Mouse (Mus musculus) gastrocnemius, postnatal 14 days (tissue): Measurements from ENCODE around the gene Traf2. TPM values are rescaled to one million over a fixed set of nuclear protein-coding genes. Genes with fewer than 3 reads are reported as not detected.
"Not testable (repeated sequence)": the region's sequence is repeated elsewhere in the genome, so short reads cannot be mapped to it uniquely, and the experiment has no call there.

Source experiments
- DNase-seq: peaks from one replicate; pipeline ENCODE4 v3.0.0; 2021; ENCODE audit warnings: mixed read lengths
- intact Hi-C: fragments of 180-260 bp; cut with DNase I; formaldehyde crosslinking; loops from one replicate; pipeline ENCODE4 v1.15.1; 2025; ENCODE audit warnings: low total_unique reads
- total RNA-seq, 2 experiments: library from RNA; stranded (reverse); gene quantifications; 2 replicates each; pipeline ENCODE4 v1.2.3; 2021

Gene Traf2
- total RNA-seq, 2 experiments from 2014 or later: 9.7 to 13.3 TPM

DNA sequence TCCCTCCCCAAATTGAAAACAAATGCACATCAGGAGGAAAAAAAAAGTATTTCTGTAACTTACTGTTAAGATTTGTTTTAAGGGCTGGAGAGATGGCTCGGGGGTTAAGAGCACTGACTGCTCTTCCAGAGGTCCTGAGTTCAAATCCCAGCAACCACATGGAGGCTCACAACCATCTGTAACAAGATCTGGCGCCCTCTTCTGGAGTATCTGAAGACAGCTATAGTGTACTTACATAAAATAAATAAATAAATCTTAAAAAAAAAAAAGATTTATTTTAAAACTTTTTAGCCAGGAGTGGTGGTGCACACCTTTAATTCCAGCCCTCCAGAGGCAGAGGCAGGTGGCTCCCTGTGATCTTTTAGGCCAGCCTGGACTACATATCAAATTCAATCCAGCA, 8.7 kb upstream of the Traf2 start:
- intact Hi-C loops: not testable (repeated sequence)

DNA sequence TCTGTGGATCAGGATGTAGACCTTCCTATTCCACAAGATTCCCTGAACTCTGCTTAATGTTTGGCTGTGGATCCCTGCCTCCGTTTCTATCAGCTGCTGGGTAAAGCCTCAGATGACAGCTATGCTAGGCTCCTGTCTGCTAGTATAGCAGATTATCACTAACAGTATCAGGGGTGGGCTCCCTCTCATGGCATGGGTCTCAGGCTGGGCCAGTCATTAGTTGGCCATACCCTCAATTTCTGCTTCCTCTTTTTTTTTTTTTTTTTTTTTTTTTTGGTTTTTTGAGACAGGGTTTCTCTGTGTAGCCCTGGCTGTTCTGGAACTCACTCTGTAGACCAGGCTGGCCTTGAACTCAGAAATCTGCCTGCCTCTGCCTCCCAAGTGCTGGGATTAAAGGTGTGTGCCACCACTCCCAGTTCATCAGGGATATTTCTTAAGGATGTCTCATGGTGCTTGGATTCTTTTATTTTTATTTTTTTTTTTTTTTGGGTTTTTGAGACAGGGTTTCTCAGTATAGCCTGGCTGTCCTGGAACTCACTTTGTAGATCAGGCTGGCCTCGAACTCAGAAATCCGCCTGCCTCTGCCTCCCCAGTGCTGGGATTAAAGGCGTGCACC, 6.5 kb upstream of the Traf2 start:
- intact Hi-C loops: not testable (repeated sequence)

More for the DNA sequence above, 8.7 kb upstream of the Traf2 start:
- not testable (repeated sequence) for DNase-seq

DNA sequence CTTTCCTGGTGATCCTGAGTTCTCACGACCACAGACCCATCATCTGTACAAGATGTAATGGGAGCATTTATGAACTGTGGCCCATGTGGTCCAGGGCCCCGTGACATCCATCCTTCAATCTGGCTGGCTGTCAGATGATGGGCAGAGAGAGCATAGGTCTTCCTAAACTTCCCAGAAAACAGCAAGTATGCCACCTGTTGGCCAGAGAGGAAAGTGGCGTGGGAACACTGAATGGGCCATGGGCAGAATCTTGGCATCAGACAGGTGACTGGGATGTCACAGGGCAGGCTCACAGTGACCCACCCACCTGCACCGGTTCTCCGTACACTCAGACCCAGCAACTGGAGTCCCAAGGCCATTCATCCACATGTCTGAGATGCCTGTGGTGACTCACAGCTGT, 4.4 kb upstream of the Traf2 start:
- intact Hi-C loops: no loop called here
- DNase-seq: peak; percentile 45

More for the DNA sequence above, 6.5 kb upstream of the Traf2 start:
- not testable (repeated sequence) for DNase-seq

DNA sequence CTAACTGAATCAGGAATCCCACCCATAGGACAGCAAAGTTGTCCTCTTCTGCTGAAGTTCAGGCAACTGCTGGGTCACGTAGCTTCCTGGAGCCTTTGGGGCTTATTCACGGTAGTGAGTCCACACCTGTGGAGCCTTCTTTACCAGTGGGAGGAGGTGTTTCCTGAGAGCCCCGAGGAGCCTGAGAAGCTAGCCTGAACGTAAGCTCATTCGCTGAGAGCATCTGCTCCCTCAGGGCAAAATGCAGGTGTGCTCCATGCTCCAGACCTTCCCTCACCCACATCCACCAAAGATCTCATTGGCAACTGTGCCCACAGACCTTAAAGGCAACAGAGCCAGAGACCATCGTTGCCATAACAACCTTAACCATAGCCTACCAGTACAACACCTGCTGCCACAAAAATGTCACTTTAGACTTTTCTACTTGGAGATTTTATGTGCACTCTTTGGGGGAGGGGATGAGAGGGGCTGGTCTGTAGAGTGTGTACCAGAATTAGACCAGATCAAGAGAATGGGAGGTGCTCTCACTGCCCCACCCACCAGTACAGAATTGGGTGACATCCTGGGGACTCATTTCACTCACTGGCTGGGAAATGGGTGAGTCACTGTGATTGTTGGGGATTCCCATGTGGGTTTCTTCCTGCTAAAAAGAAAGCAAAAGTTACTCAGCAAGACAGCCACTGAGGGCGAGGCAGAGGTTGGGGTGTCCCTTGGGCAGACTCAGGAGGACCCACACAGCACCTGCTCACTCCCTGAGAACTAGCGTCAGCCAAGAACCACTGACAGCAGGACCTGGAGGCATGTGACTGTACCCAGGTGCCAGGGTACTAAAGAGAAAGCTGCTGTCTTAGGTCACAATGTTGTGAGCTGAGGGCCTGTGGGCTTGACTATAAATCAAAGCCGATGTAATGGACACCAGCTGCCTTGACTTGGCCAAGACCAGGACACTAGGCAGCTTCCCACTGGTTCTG, 2.6 kb upstream of the Traf2 start:
- intact Hi-C loops: loop anchor here (2.0 kb wide), 1 partner anchor 41 kb away; no protein-coding TSS in a partner anchor
- no peak for DNase-seq

DNA sequence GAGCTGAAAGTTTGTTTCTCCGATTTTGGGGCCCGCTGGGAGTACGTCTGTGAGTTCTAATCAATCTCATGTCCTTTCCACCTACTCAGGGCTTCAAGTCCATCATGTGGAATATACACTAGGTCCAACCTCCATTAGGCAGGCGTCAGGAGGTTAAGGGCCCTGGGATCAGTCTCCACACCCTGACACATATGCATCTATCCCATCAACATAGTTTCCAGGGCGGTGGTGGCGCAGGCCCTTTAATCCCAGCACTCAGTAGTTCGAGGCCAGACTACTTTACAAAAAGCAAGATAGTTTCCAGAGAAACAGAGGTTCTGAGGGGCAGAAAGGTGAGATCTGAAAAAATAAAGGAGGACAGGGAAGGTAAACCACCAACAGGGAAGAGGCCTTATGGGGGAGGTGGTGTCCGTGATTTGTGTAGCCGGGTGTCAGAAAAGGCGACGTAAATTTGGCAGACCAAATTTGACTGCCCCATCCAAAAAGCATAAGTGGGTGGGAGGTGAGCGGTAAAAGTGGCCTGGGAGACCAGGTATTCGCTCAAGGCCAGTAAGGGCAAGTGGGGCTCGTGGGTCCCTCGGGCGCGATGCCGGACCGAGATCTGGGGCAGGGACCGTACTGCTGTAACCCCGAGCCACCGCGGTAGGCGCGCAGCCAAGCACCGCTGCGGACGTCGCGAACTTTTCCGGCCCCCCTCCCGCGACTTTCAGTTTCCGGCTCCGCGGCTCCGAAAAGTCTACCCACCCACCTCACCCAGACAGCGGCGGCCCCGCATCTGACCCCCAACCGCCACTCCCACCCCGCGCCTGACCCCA, 537 bp downstream of the Traf2 start:
- intact Hi-C loops: no loop called here
- no peak for DNase-seq

DNA sequence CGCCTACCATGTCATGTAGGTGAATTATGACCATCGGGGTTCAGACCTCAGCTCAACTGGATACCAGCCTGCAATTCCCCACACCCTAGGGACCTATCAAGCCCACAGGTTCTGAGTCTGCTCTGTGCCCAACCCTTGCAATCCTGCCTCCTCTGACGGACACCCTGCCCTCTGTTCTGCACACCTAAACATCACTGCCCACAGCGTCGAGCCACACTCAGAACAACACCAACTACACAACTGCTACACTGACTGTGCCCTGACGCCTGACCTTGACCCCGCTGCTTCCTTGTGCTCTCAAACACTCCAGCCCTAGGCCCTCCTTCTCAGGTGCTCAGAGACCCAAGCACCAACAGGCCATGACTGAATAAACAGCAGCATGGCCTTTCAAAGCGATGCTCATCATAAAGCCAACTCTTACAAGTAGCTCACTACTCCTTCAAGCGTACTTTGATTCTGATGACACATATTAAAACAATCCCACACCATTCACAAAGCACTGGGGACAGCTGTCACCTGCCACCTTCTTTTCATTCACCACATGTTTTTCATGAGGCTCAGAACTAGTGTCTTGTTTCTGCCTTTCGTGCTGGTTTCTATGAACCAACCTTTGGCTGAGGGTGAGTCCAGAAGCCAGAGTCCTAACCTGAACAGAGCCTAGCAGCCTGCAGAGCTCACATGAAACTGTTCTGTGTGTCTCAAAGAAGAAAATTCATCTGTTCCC, 4.9 kb downstream of the Traf2 start:
- no peak for DNase-seq
- intact Hi-C loops: no loop called here

DNA sequence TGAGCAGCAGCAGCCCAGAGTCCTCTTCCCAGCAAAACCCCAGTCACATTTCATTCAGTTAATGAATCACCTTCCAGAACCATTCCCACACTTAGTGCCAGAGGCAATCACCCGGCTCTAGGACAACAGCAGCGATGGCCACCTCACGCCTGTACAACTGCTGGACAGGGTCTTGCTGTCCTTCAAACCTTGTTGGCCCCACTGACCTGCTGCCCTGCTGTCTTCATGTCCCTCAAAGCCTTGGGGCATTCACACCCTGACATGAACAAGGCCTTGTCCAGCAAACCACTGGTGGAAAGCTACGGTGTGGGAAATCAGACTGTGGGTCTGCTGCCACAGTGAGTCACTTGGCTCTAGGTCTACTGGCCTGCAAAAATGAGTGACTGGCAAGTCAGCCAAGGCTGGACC, 6.2 kb downstream of the Traf2 start:
- no peak for DNase-seq
- intact Hi-C loops: no loop called here

DNA sequence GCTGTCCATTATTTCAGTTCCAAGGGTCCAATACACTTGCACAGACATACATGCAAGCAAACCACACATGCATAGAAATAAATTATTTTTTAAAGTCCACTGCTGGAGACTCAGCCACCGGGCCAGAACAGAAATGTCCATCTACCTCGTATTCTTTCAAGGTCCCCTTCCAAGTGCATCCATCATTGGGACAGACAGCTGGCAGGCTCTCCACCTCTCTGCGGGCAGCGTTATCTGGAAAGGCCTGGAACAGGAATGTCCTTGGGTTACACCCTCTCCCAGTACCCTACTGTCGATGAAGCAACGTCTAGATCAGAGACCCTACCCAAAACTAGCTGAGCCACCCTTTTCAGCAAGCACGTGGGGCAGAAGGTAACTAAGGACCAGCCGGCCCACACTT, 10.2 kb downstream of the Traf2 start:
- DNase-seq: no peak
- intact Hi-C loops: no loop called here

DNA sequence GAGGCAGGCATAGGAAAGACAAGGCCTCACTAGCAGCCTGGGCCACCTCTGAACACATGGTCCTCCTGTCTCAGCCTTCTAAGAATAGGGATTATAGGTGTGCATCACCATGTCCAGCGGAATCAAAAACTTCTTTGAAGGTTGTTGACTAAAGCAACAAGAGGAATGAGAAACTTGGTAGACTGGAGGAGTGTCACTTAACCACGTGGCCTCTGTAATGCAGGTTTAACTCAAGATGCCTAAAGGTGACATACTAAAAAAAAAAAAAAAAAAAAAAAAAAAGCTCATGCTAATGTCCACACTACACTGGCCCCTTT, 11.9 kb downstream of the Traf2 start:
- intact Hi-C loops: no loop called here
- DNase-seq: no peak

DNA sequence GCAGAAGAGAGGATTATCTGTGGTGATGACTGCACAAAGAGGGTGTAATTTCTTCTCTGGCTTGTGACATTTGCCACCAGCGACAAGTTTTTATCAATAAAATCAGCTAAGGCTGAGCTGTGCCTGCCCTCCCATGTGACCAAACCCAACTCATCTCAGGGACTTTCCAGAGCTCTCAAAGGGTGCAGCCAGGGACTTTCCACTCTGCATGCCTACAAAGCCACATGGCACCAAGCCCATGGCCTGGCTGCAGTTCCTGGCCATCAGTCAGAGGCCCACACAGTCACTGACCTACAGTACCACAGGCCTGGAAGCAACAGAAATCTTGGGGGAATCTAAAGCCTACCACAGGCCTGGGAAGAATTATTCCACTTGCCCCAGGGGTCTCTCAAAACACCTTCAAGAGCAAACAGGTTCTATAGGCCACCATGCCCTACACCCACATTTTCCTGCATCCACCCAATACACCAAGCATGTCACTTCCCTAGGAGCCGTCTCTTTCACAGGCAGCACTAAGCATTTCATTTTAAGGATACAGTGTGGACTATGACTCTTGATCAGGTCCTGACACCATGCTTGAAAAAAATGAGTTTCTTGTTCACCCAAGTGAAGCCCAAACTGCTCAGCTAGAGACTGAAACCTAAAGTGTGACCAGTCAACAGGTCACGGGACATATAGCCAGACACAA, 12.4 kb downstream of the Traf2 start:
- peak; percentile 89 for DNase-seq
- intact Hi-C loops: no loop called here

DNA sequence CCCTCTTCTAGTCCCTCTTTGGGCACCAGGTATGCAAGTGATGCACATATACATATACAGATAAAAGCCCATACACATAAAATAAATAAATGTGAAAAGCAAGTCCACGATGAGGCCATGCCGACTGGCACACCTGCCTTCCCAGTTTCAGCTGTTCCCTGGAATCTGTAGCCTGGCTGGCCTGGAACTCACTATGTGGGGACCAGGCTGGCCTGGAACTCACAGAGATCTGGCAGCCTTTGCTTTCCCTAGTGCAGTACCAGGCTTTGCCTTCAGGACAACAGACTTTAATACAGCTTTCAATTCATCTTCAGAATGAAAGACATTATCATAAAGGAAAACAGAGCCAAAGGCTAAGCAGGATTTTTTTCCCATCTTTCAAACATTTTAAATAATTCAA, 13.0 kb downstream of the Traf2 start:
- DNase-seq: no peak
- intact Hi-C loops: no loop called here

DNA sequence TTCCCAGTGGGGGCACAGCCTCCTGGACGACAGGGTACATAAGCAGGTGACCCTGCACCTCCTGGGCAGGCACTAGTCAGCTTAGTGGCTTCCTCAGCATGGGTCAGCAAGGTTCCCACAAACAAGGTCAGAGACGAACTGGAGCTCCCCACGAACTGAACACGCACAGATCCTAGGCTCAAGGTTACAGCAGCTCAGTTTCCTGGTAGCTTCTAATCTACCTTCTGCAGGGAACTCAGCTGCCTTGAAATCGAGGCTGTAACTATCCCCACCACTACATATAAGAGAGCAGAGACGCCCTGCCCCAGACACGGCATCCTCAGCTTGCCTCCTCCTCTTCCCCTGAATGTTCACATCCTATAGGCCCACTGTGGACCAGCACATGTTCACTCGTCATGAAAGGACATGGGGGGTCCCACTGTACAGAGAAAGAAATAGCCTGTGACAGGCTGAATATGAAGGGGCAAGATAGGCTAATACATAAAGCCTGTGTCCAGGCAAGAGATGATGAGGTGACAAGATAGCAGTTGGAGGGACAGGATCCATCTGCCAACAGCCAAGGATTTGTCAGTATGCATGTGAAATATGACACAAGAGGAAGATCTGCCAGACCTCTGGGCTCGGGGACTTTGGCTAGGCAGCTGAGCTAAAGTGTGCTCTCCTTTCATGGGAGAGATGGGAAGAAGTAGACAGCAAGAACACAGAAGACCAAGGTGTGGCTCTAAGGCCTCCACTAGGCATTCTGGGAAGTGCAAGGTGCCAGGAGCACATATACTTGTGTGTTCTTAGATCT, 20.0 kb downstream of the Traf2 start:
- intact Hi-C loops: no loop called here
- DNase-seq: no peak

DNA sequence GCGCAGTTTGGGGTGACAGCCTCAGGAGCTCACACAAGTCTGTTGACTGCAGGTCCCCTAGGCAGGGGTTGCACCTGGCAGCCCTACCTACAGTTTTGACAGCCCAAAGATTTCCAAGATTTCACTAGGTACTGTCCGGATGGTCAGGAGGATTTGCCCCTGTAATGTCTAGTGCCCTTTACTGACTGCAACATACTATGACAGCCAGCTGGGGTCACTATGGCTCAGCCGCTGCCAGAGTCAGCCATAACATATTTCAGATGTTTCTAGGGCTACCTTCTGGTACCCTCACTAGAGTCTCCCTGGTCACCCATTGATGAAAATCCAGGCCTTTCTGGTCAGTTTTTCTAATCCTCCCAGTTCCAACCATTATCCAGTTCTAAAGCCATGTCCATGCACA, 36.8 kb downstream of the Traf2 start:
- DNase-seq: no peak
- intact Hi-C loops: loop anchor here (2.0 to 10.0 kb wide), 2 partner anchors 39 to 65 kb away; partner anchors contain the start of genes Mamdc4 and Phpt1

DNA sequence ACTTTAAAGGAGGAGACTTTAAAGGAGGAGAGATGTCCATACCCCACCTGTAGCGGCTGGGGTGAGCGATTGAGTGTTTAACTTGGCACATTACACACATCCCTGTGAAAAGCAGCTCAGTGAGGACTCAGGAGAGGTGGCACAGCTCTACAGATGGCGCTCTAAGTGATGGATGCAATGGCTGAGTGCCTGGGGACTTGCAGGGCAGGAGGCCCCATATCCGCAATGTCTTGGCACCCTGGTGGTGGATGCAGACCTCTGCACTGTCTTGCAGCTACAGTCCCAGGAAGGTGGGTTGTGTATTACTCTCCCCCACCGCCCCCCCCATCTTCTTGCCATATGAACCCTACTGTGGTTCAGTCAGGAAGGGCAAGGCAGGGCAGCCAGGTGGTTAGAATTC, 39.8 kb downstream of the Traf2 start:
- DNase-seq: no peak
- intact Hi-C loops: no loop called here

DNA sequence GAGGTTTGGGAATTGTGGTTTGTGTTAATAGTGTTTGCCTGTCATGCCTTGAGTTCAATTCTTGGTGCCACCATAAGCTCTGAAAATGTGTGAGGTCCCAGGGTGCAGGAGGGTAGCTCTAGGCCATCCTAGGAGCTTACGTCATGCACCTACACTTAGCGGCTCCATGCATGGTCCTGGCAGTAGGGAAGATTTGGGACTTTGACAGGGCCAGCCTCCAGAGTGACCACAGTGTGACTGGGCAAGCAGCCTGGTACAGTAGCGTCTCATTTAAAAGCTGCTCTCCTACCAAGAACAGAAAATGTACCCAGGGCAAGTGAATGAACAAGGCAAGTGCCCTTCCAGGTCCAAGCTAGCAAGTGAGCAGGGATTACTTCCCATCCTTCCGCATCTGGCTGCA, 40.9 kb downstream of the Traf2 start:
- intact Hi-C loops: no loop called here

DNA sequence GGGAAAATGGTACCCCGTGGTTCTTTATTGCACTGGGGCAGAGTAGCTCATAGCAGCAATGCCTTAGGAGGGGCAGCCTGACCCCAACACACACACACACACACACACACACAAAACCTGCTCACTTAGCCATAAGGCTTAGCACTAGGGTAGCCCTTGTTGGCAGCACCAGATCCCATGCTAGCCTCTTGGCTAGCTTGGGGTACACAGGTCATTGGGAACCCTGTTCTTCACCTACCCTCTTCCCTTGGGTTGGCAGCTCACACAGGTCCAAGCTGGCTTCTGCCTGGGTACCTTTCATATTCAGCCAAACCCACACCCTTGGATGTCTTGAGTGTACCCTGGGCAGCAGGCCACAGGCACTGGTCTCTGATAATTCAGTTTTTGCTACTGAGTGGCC, 41.7 kb downstream of the Traf2 start:
- intact Hi-C loops: no loop called here
- no peak for DNase-seq

More for the DNA sequence above, 40.9 kb downstream of the Traf2 start:
- DNase-seq: no peak

DNA sequence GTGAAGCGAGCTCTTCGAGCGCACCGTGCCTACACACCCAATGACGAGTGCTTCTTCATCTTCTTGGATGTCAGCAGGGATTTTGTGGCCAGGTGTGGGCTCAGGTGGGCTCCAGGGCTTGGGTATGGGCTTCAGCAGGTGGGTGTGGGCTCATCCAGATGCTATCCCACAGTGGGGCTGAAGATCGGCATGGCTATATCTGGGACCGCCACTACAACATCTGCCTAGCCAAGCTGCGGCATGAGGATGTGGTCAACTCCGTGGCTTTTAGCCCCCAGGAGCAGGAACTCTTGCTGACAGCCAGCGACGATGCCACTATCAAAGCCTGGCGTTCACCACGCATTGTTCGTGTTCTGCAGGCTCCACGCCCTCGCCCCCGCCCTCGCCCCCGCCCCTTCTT, 42.2 kb downstream of the Traf2 start:
- intact Hi-C loops: no loop called here
- DNase-seq: no peak

DNA sequence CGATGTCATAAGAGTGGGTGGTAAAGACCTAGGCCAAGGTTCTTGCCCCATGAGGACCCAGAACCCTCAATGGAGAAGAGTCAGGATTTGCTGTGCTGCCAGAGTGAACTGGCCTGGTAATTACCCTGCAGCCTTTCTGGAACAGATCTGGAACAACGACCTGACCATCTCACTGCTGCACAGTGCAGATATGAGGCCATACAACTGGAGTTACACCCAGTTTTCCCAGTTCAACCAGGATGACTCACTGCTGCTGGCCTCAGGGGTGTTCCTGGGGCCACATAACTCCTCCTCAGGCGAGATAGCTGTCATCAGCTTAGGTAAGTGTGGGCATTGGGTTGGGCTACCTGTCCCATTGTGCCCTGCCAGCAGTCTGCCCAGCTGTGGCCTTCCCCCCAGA, 44.0 kb downstream of the Traf2 start:
- no peak for DNase-seq
- intact Hi-C loops: no loop called here
